Mouse (Mus musculus): ENCODE results near the gene Akap12. TPM values are rescaled to one million over a fixed set of nuclear protein-coding genes. Genes with fewer than 3 reads are reported as not detected.
A peak's percentile ranks its signal among the peaks of the same experiment; 100 is the strongest.

Akap12 gene
- polyA plus RNA-seq, 1 experiment: not detected

- 80% methylated on average over 6 of the region's 6 CpGs for WGBS
- TF ChIP-seq CTCF (IDR thresholded peaks at IDR 0.05; ENCODE audit: insufficient read depth, low read depth, low read length) (no peak), POLR2A (IDR thresholded peaks at IDR 0.05; ENCODE audit: insufficient read depth, low read depth, low read length) (no peak)
- Histone ChIP-seq H3K27ac (ENCODE audit: insufficient read depth, low read depth, low read length) (no peak overlapping the region), H3K4me3 (ENCODE audit: insufficient read depth, low read depth, low read length) (no peak overlapping the region), H3K4me1 (ENCODE audit: control insufficient read depth, insufficient read depth, low read length) (no peaks in the 10 kb centered on the region)
These were observed 24.4 kb downstream of the Akap12 start for GRCm38 (mm10) chr10:4290561-4290960.

- 83% methylated on average over 4 of the region's 4 CpGs for WGBS
- H3K4me1 ChIP-seq (ENCODE audit: control insufficient read depth, insufficient read depth, low read length): no peaks in the 10 kb centered on the region
- TF ChIP-seq POLR2A (IDR thresholded peaks at IDR 0.05; ENCODE audit: insufficient read depth, low read depth, low read length) (no peak), CTCF (IDR thresholded peaks at IDR 0.05; ENCODE audit: insufficient read depth, low read depth, low read length) (no peak)
- H3K27ac ChIP-seq (ENCODE audit: insufficient read depth, low read depth, low read length): no peak overlapping the region
- no peak overlapping the region for H3K4me3 ChIP-seq (ENCODE audit: insufficient read depth, low read depth, low read length)
These were observed 27.2 kb downstream of the Akap12 start for GRCm38 (mm10) chr10:4293418-4293817.

GRCm38 (mm10) chr10:4303558-4303957 is 37.4 kb downstream of the Akap12 start:
- 89% methylated on average over 5 of the region's 5 CpGs for WGBS
- TF ChIP-seq CTCF (IDR thresholded peaks at IDR 0.05; ENCODE audit: insufficient read depth, low read depth, low read length): no peak
- no peak for TF ChIP-seq POLR2A (IDR thresholded peaks at IDR 0.05; ENCODE audit: insufficient read depth, low read depth, low read length)
- Histone ChIP-seq H3K27ac (ENCODE audit: insufficient read depth, low read depth, low read length) (no peak overlapping the region), H3K4me1 (ENCODE audit: control insufficient read depth, insufficient read depth, low read length) (no peaks in the 10 kb centered on the region), H3K4me3 (ENCODE audit: insufficient read depth, low read depth, low read length) (no peak overlapping the region)

GRCm38 (mm10) chr10:4323885-4324284 is 57.7 kb downstream of the Akap12 start:
- 91% methylated on average over 8 of the region's 8 CpGs for WGBS
- H3K4me1 ChIP-seq (ENCODE audit: control insufficient read depth, insufficient read depth, low read length): no peaks in the 10 kb centered on the region
- H3K4me3 ChIP-seq (ENCODE audit: insufficient read depth, low read depth, low read length): no peak overlapping the region
- no peak overlapping the region for H3K27ac ChIP-seq (ENCODE audit: insufficient read depth, low read depth, low read length)
- TF ChIP-seq POLR2A (IDR thresholded peaks at IDR 0.05; ENCODE audit: insufficient read depth, low read depth, low read length) (no peak), CTCF (IDR thresholded peaks at IDR 0.05; ENCODE audit: insufficient read depth, low read depth, low read length) (no peak)

- WGBS: 83% methylated on average over 5 of the region's 5 CpGs
- H3K4me1 ChIP-seq (ENCODE audit: control insufficient read depth, insufficient read depth, low read length): no peaks in the 10 kb centered on the region
These were observed 59.4 kb downstream of the Akap12 start for GRCm38 (mm10) chr10:4325562-4325961.

DNA sequence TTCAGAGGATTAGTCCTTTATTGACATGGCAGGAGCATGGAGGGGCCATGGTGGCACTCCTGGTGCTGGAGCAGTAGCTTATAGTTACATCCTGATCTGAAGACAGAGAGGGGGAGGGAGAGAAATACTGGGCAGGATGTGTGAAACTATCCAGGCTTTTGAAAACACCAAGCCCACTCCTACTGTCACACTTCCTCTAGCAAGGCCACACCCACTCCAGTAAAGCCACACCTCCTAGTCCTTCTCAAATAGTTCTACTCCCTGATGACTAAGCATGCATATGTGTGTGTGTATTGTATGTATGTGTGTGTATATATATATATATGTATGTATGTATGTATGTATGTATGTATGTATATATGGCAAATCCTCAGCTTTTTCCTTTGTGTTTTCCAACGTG is 61.5 kb downstream of the Akap12 start:
- Histone ChIP-seq H3K27ac (ENCODE audit: insufficient read depth, low read depth, low read length) (no peak overlapping the region), H3K4me1 (ENCODE audit: control insufficient read depth, insufficient read depth, low read length) (no peaks in the 10 kb centered on the region), H3K4me3 (ENCODE audit: insufficient read depth, low read depth, low read length) (no peak overlapping the region)
- TF ChIP-seq POLR2A (IDR thresholded peaks at IDR 0.05; ENCODE audit: insufficient read depth, low read depth, low read length) (no peak), CTCF (IDR thresholded peaks at IDR 0.05; ENCODE audit: insufficient read depth, low read depth, low read length) (no peak)
- WGBS: 33% methylated on average over 1 of the region's 1 CpGs

More at GRCm38 (mm10) chr10:4325562-4325961, 59.4 kb downstream of the Akap12 start:
- TF ChIP-seq CTCF (IDR thresholded peaks at IDR 0.05; ENCODE audit: insufficient read depth, low read depth, low read length) (no peak), POLR2A (IDR thresholded peaks at IDR 0.05; ENCODE audit: insufficient read depth, low read depth, low read length) (no peak)
- no peak overlapping the region for H3K4me3 ChIP-seq (ENCODE audit: insufficient read depth, low read depth, low read length)
- H3K27ac ChIP-seq (ENCODE audit: insufficient read depth, low read depth, low read length): no peak overlapping the region

- Histone ChIP-seq H3K27ac (ENCODE audit: insufficient read depth, low read depth, low read length) (no peak overlapping the region), H3K4me3 (ENCODE audit: insufficient read depth, low read depth, low read length) (no peak overlapping the region), H3K4me1 (ENCODE audit: control insufficient read depth, insufficient read depth, low read length) (0 out of 2 replicates have a peak, but pooled peaks cover 4% of the 10 kb centered on the region)
- TF ChIP-seq CTCF (IDR thresholded peaks at IDR 0.05; ENCODE audit: insufficient read depth, low read depth, low read length): no peak
- TF ChIP-seq POLR2A (IDR thresholded peaks at IDR 0.05; ENCODE audit: insufficient read depth, low read depth, low read length): no peak
- WGBS: 89% methylated on average over 7 of the region's 7 CpGs
These were observed 66.2 kb downstream of the Akap12 start for GRCm38 (mm10) chr10:4332228-4332979.

- WGBS: 10% methylated on average over 8 of the region's 8 CpGs
- H3K4me1 ChIP-seq (ENCODE audit: control insufficient read depth, insufficient read depth, low read length): 0 out of 2 replicates have a peak, but pooled peaks cover 4% of the 10 kb centered on the region
- no peak for TF ChIP-seq POLR2A (IDR thresholded peaks at IDR 0.05; ENCODE audit: insufficient read depth, low read depth, low read length)
- peak; percentile 49; the same call in 1 of the 2 replicates for TF ChIP-seq CTCF (IDR thresholded peaks at IDR 0.05; ENCODE audit: insufficient read depth, low read depth, low read length)
- 0 out of 2 replicates have a peak overlapping the region, but pooled peaks have one; percentile 14 for H3K27ac ChIP-seq (ENCODE audit: insufficient read depth, low read depth, low read length)
- H3K4me3 ChIP-seq (ENCODE audit: insufficient read depth, low read depth, low read length): no peak overlapping the region
These were observed 67.1 kb downstream of the Akap12 start for GRCm38 (mm10) chr10:4333319-4333718.

GRCm38 (mm10) chr10:4334039-4334683 is 68.0 kb downstream of the Akap12 start:
- WGBS: 13% methylated on average over 27 of the region's 27 CpGs
- Histone ChIP-seq H3K4me3 (ENCODE audit: insufficient read depth, low read depth, low read length) (peak overlapping the region; percentile 13), H3K4me1 (ENCODE audit: control insufficient read depth, insufficient read depth, low read length) (0 out of 2 replicates have a peak, but pooled peaks cover 4% of the 10 kb centered on the region), H3K27ac (ENCODE audit: insufficient read depth, low read depth, low read length) (no peak overlapping the region)
- no peak for TF ChIP-seq POLR2A (IDR thresholded peaks at IDR 0.05; ENCODE audit: insufficient read depth, low read depth, low read length)
- no peak for TF ChIP-seq CTCF (IDR thresholded peaks at IDR 0.05; ENCODE audit: insufficient read depth, low read depth, low read length)

All from olfactory bulb, adult 2 months (tissue).